Mouse (Mus musculus) fibroblast of lung, adult 2 months (primary cell): ENCODE data around the gene Klhl7.

Experiments used
- DNase-seq: peaks from one replicate; pipeline ENCODE4 v3.0.0-alpha.2; 2011; ENCODE audit warnings: low read depth

Klhl7 gene

GRCm38 (mm10) chr5:24100106-24100809 lies at the start of gene Klhl7:
Klhl7 (plus strand) TSS chr5:24100605.
- peak; percentile 67 for DNase-seq

- no peak for DNase-seq
Observed at GRCm38 (mm10) chr5:24051755-24052675, 48.4 kb upstream of the Klhl7 start.

- no peak for DNase-seq
Observed at GRCm38 (mm10) chr5:24053245-24054190, 46.9 kb upstream of the Klhl7 start.

GRCm38 (mm10) chr5:24054382-24054781 lies 46.0 kb upstream of the Klhl7 start:
- no peak for DNase-seq

- peak; percentile 70 for DNase-seq
Observed at GRCm38 (mm10) chr5:24056865-24057264, 43.5 kb upstream of the Klhl7 start.

- no peak for DNase-seq
Observed at GRCm38 (mm10) chr5:24057592-24057991, 42.8 kb upstream of the Klhl7 start.

GRCm38 (mm10) chr5:24060949-24061348 lies 39.5 kb upstream of the Klhl7 start:
- no peak for DNase-seq

- DNase-seq: no peak
Observed at GRCm38 (mm10) chr5:24063034-24063433, 37.4 kb upstream of the Klhl7 start.

GRCm38 (mm10) chr5:24063545-24063944 lies 36.9 kb upstream of the Klhl7 start:
- no peak for DNase-seq

GRCm38 (mm10) chr5:24068955-24069354 lies 31.4 kb upstream of the Klhl7 start:
- no peak for DNase-seq

- no peak for DNase-seq
Observed at GRCm38 (mm10) chr5:24072031-24072430, 28.4 kb upstream of the Klhl7 start.

- DNase-seq: peak; percentile 78
Observed at GRCm38 (mm10) chr5:24076986-24077718, 23.3 kb upstream of the Klhl7 start.

GRCm38 (mm10) chr5:24077739-24078306 lies 22.6 kb upstream of the Klhl7 start:
- no peak for DNase-seq

GRCm38 (mm10) chr5:24078420-24079179 lies 21.8 kb upstream of the Klhl7 start:
- DNase-seq: no peak

- no peak for DNase-seq
Observed at GRCm38 (mm10) chr5:24080826-24081225, 19.6 kb upstream of the Klhl7 start.

GRCm38 (mm10) chr5:24084835-24085234 lies 15.6 kb upstream of the Klhl7 start:
- DNase-seq: no peak

GRCm38 (mm10) chr5:24086241-24086640 lies 14.2 kb upstream of the Klhl7 start:
- no peak for DNase-seq

GRCm38 (mm10) chr5:24086865-24087264 lies 13.5 kb upstream of the Klhl7 start:
- DNase-seq: no peak

GRCm38 (mm10) chr5:24088451-24088850 lies 12.0 kb upstream of the Klhl7 start:
- no peak for DNase-seq

GRCm38 (mm10) chr5:24092496-24092895 lies 7.9 kb upstream of the Klhl7 start:
- no peak for DNase-seq
